Mouse (Mus musculus) Patski (cell line): Measurements from ENCODE around the gene Tmem110. TPM values are rescaled to one million over a fixed set of nuclear protein-coding genes. Genes with fewer than 3 reads are reported as not detected.

ENCODE experiments used
- ATAC-seq: fragments of 100-300 bp; one replicate; pipeline ENCODE4 v1.8.0; 2021
- CTCF ChIA-PET: fragments of 350-600 bp; sonication (Branson Sonifier 250); formaldehyde crosslinking; loops from one replicate; lab custom pipeline; 2022; ENCODE audit warnings: inconsistent platforms; lab: Charles Lee
- POLR2A ChIA-PET: fragments of 350-600 bp; sonication (Branson Sonifier 250); formaldehyde crosslinking; loops from one replicate; lab custom pipeline; 2022; ENCODE audit warnings: antibody characterized with exemption, inconsistent platforms; lab: Charles Lee
- DNase-seq: peaks from one replicate; pipeline ENCODE4 v3.0.0-alpha.2; 2011; ENCODE audit warnings: low read depth, low spot score
- H3K27me3 ChIP-seq: fragments of 371-371 bp; one replicate; pipeline ENCODE4 v1.5.1; 2021
- CTCF ChIP-seq: fragments of 100-300 bp; IDR thresholded peaks from one replicate; pipeline ENCODE4 v1.5.1; 2021
- in situ Hi-C: fragments of 300-500 bp; cut with MboI; formaldehyde crosslinking; loops from 3 replicates; pipeline ENCODE4 v1.11.1; 2018; ENCODE audit warnings: low pct_unique_long_range_greater_than_20kb, mixed read lengths
- polyA plus RNA-seq: library from polyadenylated mRNA; unstranded; gene quantifications from one replicate; pipeline ENCODE4 v1.2.3, GENCODE M21; 2021

The Tmem110 gene
- polyA plus RNA-seq, 1 experiment from 2014 or later: 15.0 TPM

DNA sequence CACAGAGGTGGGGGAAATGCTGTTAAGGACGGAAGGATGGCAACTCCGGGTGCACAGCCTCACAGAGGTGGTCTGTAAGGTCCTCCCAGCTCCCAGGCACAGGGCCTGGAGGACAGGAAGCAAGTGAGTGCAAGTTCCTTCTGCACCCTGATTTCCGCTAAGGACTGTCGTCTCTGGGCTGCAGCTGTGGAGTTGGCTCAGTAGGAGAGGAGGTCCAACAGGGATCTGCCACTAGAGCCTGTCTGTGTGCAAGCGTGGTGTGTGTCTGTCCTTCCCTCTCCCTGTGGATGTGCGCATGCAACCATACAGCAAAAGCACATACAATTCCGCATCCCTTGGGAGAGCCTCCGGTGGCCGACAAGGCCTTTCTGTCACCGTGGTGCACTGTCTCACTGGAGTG lies 51.1 kb downstream of the Tmem110 start:
- H3K27me3 ChIP-seq: no peaks in the 10 kb centered on the region
- DNase-seq (no peak), ATAC-seq (no peak)
- ChIA-PET CTCF (interaction anchor here (0.9 to 3.5 kb wide), 5 partner anchors 10 to 75 kb away, joined by 3 to 24 read pairs (median 4); partner anchors contain the start of genes Itih1 and Nek4), POLR2A (interaction anchor here (0.8 to 1.1 kb wide), 2 partner anchors 68 to 255 kb away, joined by 3 to 4 read pairs; no protein-coding TSS in a partner anchor)
- TF ChIP-seq CTCF: no peak
- in situ Hi-C loops: no loop called here

- in situ Hi-C loops: no loop called here
- DNase-seq: no peak
- H3K27me3 ChIP-seq: no peaks in the 10 kb centered on the region
- CTCF ChIA-PET: interaction anchor here (3.5 to 5.1 kb wide), 2 partner anchors 11 to 65 kb away, joined by 18 to 28 read pairs; partner anchors contain the start of gene Itih1
- TF ChIP-seq CTCF: no peak
- no peak for ATAC-seq
- POLR2A ChIA-PET: no interaction called here
Measured at GRCm38 (mm10) chr14:30877827-30878226, 52.4 kb downstream of the Tmem110 start.

DNA sequence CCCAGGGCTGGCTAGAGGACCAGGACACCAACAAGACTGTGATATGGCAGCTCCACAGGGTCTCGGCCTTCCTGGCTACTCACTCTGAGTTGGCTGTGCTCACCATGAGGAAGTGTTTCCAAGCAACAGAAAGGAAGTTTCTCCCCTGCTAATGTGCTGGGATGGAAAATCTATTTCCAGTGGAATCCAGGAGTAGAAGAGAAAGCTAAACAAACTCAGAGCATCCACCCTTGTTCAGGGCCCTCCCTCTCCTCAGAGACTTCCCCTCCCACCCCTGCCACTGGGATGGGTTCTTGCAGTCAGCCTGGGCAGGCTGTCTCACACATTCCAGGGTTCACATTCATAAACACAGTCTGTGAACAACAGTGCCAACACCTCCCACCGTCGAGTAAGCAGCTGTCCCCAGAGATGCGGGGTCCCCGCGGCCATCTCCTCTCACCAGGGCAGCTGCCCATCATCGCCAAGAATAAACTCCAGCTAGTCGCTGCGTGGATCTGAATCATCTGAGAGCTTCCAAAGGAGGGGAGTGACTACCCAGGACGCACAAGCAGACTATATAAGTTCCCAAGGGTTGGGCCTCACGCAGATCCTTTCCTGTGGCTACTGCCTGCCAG lies 53.7 kb downstream of the Tmem110 start, which contains the start of gene Mustn1:
Gene Mustn1, plus strand, starts transcription at position 243 of the 614 bp plus-strand sequence.
- ChIA-PET CTCF (interaction anchor here (1.4 to 5.1 kb wide), 2 partner anchors 12 to 65 kb away, joined by 5 to 28 read pairs; no protein-coding TSS in a partner anchor), POLR2A (no interaction called here)
- no peak for ATAC-seq
- no peaks in the 10 kb centered on the region for H3K27me3 ChIP-seq
- in situ Hi-C loops: no loop called here
- no peak for TF ChIP-seq CTCF
- no peak for DNase-seq

- in situ Hi-C loops: no loop called here
- H3K27me3 ChIP-seq: no peaks in the 10 kb centered on the region
- DNase-seq (no peak), ATAC-seq (no peak)
- TF ChIP-seq CTCF: no peak
- ChIA-PET CTCF (interaction anchor here (1.4 to 5.1 kb wide), 2 partner anchors 13 to 64 kb away, joined by 5 to 28 read pairs; no protein-coding TSS in a partner anchor), POLR2A (no interaction called here)
Measured at GRCm38 (mm10) chr14:30879794-30880193, 54.4 kb downstream of the Tmem110 start.

DNA sequence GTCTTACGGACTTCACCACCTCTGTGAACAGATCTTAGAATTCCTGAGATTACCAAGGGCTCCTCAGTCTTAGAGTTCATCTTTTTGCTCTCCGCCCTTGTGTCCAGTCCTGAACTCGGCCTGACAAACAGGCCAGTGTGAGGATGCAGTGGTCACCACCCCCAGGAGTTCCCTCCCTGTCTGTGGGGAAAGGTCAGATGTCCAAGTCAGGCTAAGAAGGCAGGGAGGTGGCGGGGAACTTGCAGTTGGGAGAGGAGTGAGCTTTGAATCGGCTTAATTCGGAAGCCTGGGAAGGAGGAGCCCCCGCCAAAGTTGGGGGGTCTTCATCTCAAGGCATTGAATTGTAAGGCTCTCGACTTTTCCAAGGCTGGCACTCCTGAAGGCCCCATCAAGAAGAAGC lies 54.9 kb downstream of the Tmem110 start:
- DNase-seq: no peak
- in situ Hi-C loops: no loop called here
- ChIA-PET CTCF (interaction anchor here (5.1 kb wide), 1 partner anchor 14 kb away, joined by 28 read pairs; no protein-coding TSS in a partner anchor), POLR2A (no interaction called here)
- H3K27me3 ChIP-seq: no peaks in the 10 kb centered on the region
- TF ChIP-seq CTCF: no peak
- ATAC-seq: no peak

DNA sequence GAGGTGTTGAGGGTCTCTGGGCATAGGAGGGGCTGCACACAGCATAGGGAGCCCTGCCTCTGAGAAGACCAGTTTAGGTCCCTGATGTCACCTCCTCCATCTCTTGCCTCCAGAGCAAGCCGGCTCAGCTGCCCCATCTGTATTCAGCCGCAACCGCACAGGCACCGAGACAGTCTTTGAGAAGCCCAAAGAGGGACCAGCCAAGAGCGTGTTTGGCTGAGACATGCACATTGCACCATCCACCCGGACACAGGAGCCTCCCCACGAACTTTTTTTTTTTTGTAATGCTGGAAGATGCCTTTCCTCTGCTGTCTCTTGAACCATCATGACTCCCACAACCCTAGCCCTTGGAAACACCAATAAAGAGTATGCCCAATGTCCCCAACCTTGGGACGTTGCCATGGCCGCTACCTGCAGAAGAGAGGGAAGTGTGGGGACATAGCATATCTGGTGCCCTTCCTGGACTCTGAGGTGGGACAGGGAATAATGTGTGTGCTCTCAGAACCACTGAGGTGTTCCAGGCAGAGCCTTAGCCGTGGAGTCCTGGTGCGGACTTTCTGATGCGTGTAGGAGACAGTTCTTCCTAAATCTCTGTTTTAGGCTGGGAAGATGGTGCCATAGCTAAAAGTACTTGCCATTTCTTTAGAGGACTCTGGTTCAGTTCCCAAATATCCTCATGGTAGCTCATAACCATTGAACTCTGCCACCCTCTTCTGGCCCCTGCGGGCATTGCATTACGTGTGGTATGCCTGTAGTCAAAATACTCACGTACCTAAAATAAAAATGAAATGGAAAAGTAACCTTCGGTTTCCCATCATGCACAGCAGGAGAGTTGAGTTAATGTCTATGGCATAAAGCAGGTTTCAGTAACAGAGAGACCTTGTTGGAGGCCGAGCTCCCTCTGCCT lies 55.7 kb downstream of the Tmem110 start:
- CTCF ChIA-PET: interaction anchor here (0.9 to 5.1 kb wide), 4 partner anchors 9 to 26 kb away, joined by 3 to 28 read pairs (median 4); no protein-coding TSS in a partner anchor
- POLR2A ChIA-PET: no interaction called here
- no peaks in the 10 kb centered on the region for H3K27me3 ChIP-seq
- TF ChIP-seq CTCF: no peak
- DNase-seq: no peak
- in situ Hi-C loops: no loop called here
- no peak for ATAC-seq

DNA sequence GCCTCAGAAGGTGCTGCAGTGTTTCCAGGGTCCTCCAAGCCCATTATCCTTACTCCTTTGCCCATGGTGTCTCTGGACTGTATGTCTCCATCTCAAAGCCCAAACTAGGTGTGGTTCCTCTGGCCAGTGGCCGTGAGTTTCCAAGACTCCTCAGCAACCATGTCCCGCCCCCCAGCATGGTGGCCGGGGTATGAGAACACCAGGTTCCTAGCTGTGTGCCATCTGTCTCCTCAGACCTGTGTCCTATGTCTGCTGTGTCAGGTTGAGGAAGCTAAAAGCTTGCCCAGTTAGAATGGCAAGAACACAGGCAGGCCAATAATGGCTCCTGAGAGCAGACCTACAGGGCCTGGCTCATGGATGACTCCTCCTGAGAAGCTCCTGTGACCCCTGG lies 56.3 kb downstream of the Tmem110 start:
- TF ChIP-seq CTCF: no peak
- DNase-seq (no peak), ATAC-seq (no peak)
- ChIA-PET POLR2A (no interaction called here), CTCF (interaction anchor here (0.6 to 5.1 kb wide), 5 partner anchors 9 to 70 kb away, joined by 3 to 28 read pairs (median 3); partner anchors contain the start of gene Nek4)
- no peaks in the 10 kb centered on the region for H3K27me3 ChIP-seq
- in situ Hi-C loops: no loop called here

GRCm38 (mm10) chr14:30885298-30885697 lies 59.9 kb downstream of the Tmem110 start:
- in situ Hi-C loops: no loop called here
- no peak for TF ChIP-seq CTCF
- ATAC-seq (no peak), DNase-seq (no peak)
- ChIA-PET POLR2A (no interaction called here), CTCF (no interaction called here)
- H3K27me3 ChIP-seq: no peaks in the 10 kb centered on the region

DNA sequence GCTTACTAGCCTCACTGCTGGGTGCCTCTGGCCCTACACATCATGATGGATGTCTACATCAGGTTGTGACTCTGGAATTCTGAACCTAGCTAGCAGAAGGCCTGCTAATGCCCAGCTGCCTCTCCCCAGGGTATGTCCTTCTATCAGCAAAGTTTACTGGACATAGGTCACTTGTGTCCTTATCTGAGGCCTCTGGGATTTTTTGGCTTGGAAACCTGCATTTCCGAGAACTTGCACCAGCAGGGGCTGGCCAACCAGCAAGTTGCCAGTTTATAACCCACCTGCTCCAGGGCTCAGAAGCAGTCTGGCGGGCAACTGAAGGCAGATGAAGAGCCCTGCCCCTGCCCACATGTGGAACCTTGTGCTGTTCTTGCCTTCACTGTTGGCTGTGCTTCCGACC lies 60.8 kb downstream of the Tmem110 start, which contains the start of gene Itih4:
Gene Itih4, plus strand, starts transcription at position 273 of the 400 bp plus-strand sequence.
- no peaks in the 10 kb centered on the region for H3K27me3 ChIP-seq
- CTCF ChIA-PET: no interaction called here
- POLR2A ChIA-PET: no interaction called here
- in situ Hi-C loops: no loop called here
- ATAC-seq: no peak
- DNase-seq: no peak
- no peak for TF ChIP-seq CTCF

- ChIA-PET CTCF (interaction anchor here (1.1 to 2.5 kb wide), 3 partner anchors 10 to 55 kb away, joined by 3 to 6 read pairs (median 3); partner anchors contain the start of gene Itih1), POLR2A (no interaction called here)
- ATAC-seq (peak; percentile 41), DNase-seq (no peak)
- TF ChIP-seq CTCF: no peak
- in situ Hi-C loops: no loop called here
- H3K27me3 ChIP-seq: no peaks in the 10 kb centered on the region
Measured at GRCm38 (mm10) chr14:30888271-30888732, 62.9 kb downstream of the Tmem110 start.
